Mouse (Mus musculus) skeletal muscle tissue, adult 2 months (tissue): ENCODE results near the gene Gm10778.
"Not testable (repeated sequence)": the region's sequence is repeated elsewhere in the genome, so short reads cannot be mapped to it uniquely, and the experiment has no call there.

Source experiments
- DNase-seq: peaks from one replicate; pipeline ENCODE4 v3.0.0-alpha.2; 2012; ENCODE audit warnings: low read depth, low spot score

The Gm10778 gene

DNA sequence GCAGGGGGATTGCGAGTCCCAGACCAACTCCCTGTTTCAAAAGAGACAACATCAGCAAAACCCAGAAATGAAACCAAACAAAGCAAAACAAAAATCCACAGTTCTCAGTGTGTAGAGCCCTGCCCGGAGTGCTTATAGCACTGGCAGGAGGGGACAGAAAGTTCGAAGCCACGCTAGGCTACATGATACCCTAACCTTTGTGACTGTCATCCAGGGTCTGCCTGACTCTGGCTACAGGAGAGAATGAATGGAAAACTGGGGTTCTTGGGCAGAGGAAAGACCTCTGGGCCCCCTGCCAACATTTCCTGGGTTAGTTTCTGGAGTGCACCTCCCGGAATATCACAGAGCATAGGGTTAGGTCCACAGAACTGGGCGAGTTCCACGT is 21.0 kb upstream of the Gm10778 start:
- DNase-seq, result no peak

DNA sequence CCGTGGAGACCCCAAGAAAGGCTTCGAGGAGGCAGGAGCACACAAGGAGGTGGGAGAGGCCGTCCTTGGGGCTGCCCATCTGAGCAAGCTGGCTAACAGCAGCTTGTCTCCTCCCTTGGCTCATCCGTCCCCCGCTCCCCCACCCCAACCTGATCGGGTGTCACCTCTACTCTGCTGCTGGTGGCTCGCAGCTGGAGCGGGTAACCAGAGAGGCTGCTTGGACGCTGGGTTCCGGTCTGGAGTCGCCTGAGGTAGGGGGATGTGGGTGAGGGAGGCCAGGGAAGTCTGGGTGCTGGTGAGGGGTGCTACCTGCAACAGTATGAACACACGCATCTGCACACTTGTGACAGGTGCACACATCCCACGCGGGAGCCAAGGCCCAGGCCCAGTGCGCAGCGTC is 20.5 kb upstream of the Gm10778 start, which contains the start of gene Ankrd24:
TSS of gene Ankrd24 (plus strand) at position 151 of the 400 bp plus-strand sequence.
- no peak for DNase-seq

DNA sequence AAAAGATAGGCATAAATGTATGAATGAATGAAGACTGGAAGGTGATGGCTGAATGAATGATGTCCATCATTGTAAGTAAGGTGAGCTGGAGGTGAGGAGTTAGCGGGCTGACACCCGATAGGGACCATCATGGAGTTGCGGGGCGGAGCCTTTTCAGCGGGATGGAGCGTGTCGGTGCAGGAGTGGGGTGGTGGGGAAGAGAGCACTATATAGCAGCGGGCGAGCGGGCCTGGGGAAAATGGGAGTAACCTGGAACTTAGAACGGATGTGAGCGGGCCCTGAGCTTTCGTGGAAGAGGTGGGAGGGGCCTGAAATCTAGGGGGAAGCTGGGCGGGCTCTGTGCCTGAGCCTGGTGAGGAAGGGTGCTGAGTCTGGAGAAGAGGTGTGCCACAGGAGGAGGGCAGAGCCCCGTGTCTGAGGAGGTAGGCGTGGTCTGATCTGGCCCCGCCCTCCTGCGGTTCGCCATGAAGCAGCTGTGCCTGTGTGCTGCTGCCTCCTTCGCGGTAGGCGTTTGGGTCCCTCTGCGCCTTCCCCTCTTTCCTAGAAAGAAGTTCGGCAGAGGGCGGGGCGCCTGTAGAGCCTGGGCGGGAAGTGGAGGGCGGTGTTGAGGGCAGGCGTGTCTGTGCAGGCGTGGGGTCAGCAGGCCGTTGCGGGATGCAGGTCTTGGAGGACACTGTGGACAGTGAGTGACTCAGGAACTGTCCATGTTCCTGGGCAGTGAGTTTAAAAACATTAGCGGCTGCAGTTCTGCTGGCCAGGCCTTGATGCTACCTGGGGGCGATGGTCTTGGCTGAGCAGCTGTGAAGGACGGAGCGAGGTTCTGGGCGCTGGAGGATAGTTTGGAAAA is 15.4 kb upstream of the Gm10778 start:
- peak; percentile 63 for DNase-seq

DNA sequence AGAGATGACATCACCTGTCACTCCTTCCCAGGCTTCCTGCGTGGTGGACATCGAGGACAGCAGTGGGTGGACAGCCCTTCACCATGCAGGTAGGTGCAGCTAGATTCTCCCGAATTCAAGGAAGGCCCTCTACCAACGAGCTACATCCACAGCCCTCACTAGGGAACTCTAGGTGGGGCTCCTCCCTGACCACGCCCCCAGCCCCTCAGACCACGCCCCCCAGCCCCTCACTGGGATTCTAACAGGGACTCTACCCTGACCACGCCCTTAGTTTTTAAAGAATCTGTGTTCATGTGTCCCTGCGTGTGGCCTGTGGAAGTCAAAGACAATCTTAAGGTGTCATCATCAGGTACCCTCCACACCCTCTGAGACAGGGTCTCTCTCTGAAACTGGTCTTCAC is 12.5 kb upstream of the Gm10778 start:
- no peak for DNase-seq

DNA sequence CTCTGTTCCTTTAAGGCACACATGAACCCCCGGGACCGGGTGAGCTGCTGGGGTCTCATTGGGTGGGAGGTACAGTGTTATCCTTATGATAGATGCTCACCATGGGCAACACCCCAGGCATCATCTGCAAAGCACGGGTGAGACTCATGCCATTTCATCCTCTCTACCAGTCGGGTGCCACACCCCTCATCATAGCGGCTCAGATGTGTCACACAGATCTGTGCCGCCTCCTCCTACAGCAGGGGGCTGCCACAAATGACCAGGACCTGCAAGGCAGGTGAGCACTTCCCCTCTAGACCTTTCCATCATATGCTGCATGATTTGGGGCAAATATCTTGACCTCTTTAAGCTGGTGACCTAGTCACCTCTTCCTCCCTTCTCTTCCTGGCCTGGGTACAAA is 10.8 kb upstream of the Gm10778 start:
- DNase-seq, result no peak

DNA sequence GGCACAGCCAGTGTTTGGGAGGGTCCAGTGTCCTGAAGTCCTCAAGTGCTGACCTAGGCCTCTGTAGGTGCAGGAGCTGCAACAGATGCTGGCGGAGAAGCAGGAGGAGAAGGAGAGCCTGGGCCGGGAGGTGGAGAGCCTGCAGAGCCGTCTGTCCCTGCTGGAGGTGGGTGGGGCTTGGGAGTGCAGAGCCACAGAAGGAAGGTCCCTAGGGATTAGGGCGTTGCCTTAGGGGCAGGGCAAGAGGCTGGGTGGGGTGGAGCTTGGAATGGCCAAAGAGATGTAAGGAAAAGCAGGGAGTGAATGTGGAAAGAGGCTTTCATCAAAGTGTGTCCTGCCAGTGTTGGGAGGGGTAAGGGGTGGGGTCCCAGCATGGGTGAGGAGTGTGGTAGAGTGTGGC is 8.0 kb upstream of the Gm10778 start:
- DNase-seq, result not testable (repeated sequence)

DNA sequence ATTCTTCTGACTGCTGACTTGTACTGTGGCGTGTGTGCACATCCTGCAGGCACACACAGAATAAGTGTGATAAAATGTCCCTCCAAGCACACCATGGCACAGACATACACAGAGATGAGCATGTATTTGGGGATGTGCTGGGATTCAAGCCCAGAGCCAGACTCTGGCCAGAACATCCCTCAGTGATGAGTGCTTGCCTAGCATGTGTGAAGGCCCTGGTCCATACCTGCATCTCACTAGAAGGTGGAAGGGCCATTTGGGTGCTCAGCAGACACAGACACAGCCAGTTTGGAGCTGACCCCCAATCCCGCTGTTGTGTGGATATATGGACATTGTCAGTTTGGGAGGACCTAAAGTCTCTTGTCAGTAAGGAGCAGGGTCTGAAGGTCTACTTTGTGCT is 7.3 kb upstream of the Gm10778 start:
- DNase-seq, result no peak

DNA sequence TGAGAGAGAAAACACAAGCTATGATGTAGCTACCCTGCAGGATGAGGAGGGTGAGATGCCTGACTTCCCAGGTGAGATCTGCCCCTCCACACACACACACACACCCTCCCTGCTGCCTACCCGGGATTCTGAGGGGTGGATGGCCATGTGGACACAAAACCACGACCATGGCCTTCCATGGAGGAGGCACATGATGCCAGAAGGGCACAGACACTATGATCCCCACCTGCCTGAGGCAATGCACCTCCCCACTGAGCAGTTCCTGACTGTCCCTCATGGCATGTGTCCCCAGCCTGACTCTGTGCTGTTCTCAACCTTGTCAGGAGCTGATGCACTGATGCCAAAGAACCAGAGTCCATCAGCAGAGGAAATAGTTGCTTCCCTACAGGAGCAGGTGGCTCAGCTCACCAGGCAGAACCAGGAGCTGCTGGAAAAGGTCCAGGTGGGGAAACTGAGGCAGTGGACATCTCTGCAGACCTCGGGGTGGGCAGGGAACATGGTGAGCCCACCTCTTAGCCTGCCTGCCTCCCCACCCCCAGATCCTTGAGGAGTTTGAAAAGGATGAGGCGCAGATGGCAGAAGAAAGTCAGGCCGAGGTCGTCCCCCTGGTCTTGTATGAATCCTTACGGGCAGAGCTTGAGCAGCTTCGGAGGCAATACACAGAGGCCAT is 6.7 kb upstream of the Gm10778 start:
- no peak for DNase-seq

DNA sequence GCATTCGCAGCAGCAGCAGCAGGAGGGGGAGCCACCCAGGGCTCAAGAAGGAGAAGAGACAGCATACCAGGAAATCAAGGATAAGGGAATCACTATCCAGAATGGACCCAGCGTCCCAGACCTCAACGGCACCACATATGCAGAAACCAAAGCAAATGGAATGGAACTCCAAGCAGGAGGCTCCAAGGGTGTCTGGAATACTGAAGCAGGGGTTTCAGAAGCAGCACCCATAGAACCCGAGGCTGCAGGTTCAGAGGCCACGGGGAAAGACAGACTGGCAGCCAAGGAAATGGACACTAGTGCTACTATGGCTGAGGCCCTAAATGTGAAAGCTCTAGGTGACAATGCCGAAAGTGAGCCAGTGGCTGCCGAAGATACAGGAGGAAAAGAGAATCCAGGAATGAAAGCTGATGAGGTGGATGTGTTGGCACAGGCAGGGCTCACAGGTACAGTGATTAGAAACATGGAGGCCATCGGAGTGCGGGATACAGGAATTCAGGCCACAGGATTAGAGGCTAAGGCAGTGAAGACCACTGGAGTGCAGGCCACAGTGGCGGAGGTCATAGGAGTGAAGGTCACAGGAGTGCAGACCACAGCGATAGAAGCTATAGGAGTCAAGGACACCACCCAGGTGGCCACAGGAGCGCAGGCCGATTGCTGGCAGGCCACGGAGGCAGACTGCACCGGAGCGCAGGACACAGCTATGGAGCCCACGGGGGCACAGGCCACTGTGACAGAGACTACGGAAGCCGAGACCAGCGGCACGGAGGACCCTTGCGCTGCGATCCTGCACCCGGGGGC is 6.0 kb upstream of the Gm10778 start:
- DNase-seq, result no peak

DNA sequence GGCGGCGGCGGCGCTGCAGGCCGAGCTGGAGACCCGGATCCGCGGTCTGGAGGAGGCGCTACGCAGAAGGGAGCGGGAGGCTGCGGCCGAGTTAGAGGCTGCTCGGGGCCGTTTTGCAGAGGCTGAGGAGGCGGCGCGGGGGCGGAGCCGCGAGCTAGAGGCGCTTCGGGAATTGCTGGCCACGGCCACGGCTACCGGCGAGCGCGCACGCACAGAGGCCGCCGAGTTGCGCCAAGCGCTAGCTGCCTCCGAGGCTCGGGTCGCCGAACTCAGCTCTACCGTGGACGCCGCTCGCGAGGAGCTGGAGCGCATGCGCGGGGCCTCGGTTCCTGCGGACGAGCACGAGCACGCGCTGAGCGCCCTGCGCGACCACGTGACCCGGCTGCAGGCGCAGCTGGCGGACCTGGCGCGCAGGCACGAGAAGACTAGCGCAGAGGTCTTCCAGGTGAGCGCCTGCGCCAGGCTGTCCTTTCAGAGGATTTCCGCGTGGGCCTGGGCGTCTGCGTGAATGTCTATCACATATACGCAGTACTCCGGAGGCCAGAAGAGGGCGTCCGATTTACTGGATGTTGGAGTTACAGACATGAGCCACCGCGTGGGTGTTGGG is 5.3 kb upstream of the Gm10778 start:
- peak; percentile 97 for DNase-seq

DNA sequence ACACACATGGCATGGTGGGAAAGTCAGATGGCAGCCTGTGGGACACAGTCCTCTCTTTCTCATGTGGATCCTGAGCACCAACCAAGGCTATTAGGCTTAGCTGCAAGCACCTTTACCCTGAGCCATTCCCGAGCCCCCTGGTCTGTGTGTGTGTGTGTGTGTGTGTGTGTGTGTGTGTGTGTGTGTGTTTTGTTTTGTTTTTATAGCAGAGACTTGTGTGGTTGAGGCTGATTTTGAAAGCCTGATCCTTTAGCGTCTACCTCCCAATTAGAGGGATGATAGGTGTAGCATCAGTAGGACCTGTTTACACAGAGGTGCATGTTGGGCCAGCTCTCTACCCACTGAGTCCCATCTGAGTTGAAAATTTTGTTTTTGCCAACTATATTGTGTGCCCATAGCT is 4.7 kb upstream of the Gm10778 start:
- DNase-seq, result no peak

DNA sequence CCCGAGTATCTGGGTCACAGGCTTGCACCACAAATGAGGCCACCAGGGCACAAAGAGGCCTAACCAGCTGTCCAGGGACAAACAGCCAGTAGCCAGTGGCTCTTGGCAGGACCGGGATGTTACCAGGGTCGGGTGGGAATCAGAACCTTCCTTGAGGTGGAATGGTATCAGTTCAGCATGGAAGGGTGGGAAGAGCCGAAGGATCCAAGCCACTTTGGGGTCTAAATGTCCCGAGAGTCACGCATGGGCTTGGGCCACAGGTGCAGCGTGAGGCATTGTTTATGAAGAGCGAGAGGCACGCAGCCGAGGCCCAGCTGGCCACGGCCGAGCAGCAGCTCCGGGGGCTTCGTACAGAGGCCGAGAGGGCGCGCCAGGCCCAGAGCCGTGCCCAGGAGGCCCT is 4.1 kb upstream of the Gm10778 start:
- no peak for DNase-seq

DNA sequence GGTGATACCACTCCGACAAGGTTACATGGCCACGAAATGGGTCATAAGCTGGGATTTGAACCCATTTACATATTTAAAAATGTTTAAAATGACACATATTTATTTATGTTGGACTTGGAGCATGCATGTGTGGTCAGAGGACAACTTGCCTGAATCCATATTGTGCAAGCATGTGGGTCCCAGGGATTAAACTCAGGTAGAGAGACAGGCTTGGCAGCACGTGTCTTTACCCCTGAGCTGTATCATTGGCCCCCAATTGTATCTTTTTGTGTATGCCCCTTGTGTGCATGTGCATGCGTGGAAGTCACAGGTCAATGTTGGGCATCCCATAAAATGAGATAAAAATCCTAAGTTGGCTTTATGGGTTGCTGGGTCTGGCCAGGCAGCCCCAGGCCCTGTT is 3.5 kb upstream of the Gm10778 start:
- DNase-seq, result no peak

DNA sequence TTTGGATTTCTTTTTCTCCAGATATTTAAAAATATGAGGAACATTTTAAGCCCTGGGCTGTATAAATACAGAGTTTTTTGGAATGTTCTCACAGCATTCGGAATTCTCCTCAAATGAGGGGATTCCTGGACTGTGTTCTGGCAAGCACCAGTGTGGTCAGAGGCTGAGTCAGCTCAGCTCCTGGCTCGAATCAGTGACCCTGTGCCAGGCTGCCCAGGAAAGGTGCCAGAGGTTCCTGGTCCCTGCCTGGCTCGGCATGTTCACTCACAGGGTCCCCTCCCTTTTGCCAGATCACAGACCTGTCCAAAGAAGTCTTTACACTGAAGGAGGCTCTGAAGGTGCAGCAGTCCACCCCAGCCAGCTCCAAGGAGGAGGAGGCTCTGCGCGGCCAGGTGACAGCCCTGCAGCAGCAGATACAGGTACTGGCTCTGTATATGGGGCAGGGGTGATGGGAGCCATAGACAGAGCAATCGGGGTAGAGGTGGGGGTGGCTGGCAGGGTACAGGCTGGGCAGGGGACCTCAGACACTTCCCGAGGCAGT is 2.8 kb upstream of the Gm10778 start:
- DNase-seq, result no peak

DNA sequence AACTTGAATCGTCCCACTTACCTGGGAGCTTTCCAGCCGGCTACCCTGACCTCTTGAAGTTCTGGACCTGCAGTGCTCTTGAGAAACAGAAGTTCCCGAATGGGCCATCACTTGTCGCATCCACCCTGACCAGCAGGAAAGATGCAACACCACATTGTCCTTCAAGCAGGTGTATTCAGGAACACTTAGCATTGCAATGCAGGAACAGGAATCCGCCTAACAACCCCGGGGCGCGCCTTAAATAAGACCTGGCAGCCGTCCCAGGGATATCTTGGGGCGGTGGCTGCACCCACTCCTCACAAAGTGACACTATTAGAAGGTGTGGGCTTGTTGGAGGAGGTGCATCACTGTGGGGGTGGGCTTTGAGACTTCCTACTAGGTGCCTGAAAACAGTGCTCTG is 6.3 kb downstream of the Gm10778 start:
- DNase-seq, result no peak

DNA sequence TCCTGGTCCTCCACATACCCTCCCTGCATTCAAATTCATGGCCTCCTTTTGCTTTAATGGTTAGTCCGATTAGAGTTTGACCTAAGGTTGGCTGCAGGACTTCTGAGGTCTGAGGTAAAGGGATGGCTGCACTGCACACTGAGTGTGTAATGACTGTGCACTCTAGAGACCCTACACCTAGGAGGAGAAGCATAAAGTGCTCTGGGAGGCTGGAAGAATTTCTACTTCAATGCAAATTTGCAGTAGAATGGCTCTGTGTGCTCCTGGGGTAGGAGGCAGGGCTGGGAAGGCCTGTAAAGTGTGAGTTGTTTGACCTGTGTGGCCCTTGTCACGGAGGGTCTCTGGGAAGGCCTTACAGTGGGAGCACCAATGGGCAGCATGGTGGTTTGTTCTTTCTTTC is 7.3 kb downstream of the Gm10778 start:
- no peak for DNase-seq

DNA sequence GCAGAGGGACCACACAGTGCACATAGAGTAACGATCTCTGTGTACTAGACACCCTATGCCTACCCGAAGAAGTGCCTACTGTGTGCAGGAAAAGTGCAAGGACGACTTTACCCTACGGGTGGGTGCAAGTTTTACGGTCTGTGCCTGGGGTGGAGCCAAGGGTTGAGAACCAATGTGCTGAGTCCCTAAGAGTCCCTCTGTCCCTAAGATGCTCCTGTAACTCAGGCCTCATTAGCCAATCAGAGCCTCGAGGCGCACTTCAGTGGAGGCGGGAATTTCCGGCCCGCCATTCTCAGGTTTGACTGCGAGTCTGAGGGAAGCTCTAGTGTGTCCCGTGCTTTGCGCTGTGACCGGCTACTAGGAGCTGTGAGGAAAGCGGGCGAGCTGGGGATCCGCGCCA is 38.3 kb downstream of the Gm10778 start:
- not testable (repeated sequence) for DNase-seq

DNA sequence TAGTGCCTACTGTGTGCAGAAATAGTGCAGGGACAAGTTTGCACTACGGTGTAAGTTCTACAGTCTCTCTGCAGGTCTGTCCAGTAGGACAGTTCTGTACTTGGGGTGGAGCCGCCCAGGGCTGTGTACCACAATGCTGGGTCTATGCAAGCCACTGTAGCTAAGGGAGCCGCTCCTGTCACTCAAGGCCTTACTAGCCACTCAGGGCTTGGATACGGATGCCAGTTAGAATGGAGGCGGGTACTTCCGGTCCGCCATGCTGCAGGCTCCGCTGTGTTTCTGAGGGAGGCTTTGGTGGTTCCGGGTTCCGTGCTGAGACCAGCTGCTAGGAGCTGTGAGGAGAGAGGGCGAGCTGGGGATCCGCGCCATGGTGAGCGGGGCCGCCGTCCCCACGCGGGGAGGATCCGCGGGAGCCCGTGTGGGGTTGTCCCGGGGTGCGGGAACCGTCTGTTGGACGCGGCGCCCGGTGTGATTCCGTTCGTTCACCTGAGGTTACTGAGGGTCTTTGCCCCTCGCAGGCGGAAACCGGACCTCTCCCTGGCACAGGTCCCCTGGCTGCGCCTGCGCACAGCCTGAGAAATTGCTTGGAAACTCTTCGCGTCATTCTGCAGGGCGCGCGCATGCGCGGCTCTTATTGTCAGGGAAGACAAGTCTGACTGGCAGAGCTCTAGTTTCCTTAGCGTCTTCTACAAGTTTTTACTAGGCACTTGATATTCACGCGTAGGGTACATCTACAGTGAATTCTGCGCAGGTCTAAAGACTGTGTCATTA is 55.9 kb downstream of the Gm10778 start, which contains the start of gene Zfp433:
TSS of gene Zfp433 (plus strand) at position 295 of the 771 bp plus-strand sequence.
- not testable (repeated sequence) for DNase-seq
